Mouse (Mus musculus): ENCODE data around the gene Mdm4. TPM values are rescaled to one million over a fixed set of nuclear protein-coding genes. Genes with fewer than 3 reads are reported as not detected.

Mdm4 gene
- total RNA-seq, 1 experiment, result 136 TPM

DNA sequence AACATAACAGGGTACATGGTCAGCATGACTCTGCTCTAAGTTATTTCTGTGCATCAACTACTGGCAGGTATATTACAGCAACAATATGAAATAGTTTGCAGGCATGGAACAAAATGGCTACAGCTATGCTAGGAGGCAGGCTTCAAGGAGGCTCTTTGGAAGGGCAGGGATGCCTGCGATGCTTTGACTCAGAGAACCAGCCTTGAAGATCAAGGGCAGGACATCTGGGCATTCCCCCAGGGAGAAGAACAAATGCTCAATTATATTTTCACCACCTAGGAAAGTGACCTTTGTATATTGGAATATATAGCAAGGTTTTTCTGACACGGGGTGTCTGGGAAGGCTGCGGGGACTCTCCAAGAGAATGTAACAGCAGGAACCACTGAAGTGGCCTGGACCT lies 68.6 kb downstream of the Mdm4 start:
- Histone ChIP-seq H3K9me3 (ENCODE audit: control insufficient read depth, insufficient read depth, low read depth, low read length) (no peaks in the 10 kb centered on the region), H3K4me1 (ENCODE audit: control insufficient read depth in 2 of 2, insufficient read depth in 2 of 2, low read length in 2 of 2, poor library complexity in 1 of 2) (peaks cover 0 to 2% of the 10 kb centered on the region in 2 experiments; a peak in 1 of 4 replicates), H3K9ac (ENCODE audit: insufficient read depth, low read depth, low read length, poor library complexity, severe bottlenecking) (no peak overlapping the region), H3K27ac (ENCODE audit: insufficient read depth, low read depth, low read length, poor library complexity, severe bottlenecking) (no peak overlapping the region), H3K4me3 (ENCODE audit: insufficient read depth in 1 of 2, low read depth in 1 of 2, low read length in 2 of 2, poor library complexity in 1 of 2, severe bottlenecking in 1 of 2) (no peak overlapping the region), H3K36me3 (ENCODE audit: control insufficient read depth, insufficient read depth, low read length, poor library complexity, severe bottlenecking) (no peaks in the 10 kb centered on the region)
- no peak for DNase-seq (ENCODE audit: low read depth, low spot score)
- in situ Hi-C loops (cut with MboI; ENCODE audit: low sequenced_read_pairs in 2 of 2, unreplicated experiment in 2 of 2), result loop anchor here in 1 of 2 experiments (10.0 kb wide), 1 partner anchor 197 kb away; no protein-coding TSS in a partner anchor
- no peak for TF ChIP-seq HCFC1 (IDR thresholded peaks at IDR 0.05; ENCODE audit: borderline replicate concordance, insufficient read depth, low read length)
- no peak for TF ChIP-seq MAFK (IDR thresholded peaks at IDR 0.05; ENCODE audit: insufficient read depth, low read depth, low read length)
- TF ChIP-seq ZC3H11A (IDR thresholded peaks at IDR 0.05; ENCODE audit: borderline replicate concordance, low read depth, low read length), result no peak
- TF ChIP-seq ZNF384 (IDR thresholded peaks at IDR 0.05; ENCODE audit: low read depth, low read length), result no peak
- TF ChIP-seq CHD2 (IDR thresholded peaks at IDR 0.05; ENCODE audit: low read depth, low read length), result no peak

DNA sequence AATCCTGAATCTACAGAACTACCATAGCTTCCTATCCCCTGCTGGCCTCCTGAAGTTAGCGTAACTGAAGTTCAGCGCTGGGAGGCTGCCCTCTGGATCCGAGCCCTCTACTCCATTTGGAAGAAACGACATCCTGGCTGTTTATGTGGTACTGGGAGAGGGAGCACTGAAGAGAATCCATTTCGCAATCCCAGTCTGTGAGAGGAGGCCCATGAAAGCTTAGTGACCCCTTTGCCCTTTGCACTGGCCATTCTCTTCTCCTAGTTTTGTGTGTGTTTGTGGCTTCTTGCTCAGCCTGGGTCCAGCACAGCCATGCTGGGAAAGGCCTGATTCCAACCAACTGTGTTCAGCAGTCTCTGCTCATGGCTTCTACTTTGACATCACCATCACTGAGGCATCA lies 73.6 kb downstream of the Mdm4 start:
- Histone ChIP-seq H3K36me3 (ENCODE audit: control insufficient read depth, insufficient read depth, low read length, poor library complexity, severe bottlenecking) (no peaks in the 10 kb centered on the region), H3K9ac (ENCODE audit: insufficient read depth, low read depth, low read length, poor library complexity, severe bottlenecking) (no peak overlapping the region), H3K9me3 (ENCODE audit: control insufficient read depth, insufficient read depth, low read depth, low read length) (no peaks in the 10 kb centered on the region), H3K4me1 (ENCODE audit: control insufficient read depth in 2 of 2, insufficient read depth in 2 of 2, low read length in 2 of 2, poor library complexity in 1 of 2) (peaks cover 0 to 2% of the 10 kb centered on the region in 2 experiments; a peak in 1 of 4 replicates), H3K4me3 (ENCODE audit: insufficient read depth in 1 of 2, low read depth in 1 of 2, low read length in 2 of 2, poor library complexity in 1 of 2, severe bottlenecking in 1 of 2) (no peak overlapping the region), H3K27ac (ENCODE audit: insufficient read depth, low read depth, low read length, poor library complexity, severe bottlenecking) (no peak overlapping the region)
- in situ Hi-C loops (cut with MboI; ENCODE audit: low sequenced_read_pairs in 2 of 2, unreplicated experiment in 2 of 2), result no loop called here
- TF ChIP-seq MAFK (IDR thresholded peaks at IDR 0.05; ENCODE audit: insufficient read depth, low read depth, low read length) (no peak), CHD2 (IDR thresholded peaks at IDR 0.05; ENCODE audit: low read depth, low read length) (no peak), ZC3H11A (IDR thresholded peaks at IDR 0.05; ENCODE audit: borderline replicate concordance, low read depth, low read length) (no peak), ZNF384 (IDR thresholded peaks at IDR 0.05; ENCODE audit: low read depth, low read length) (no peak), HCFC1 (IDR thresholded peaks at IDR 0.05; ENCODE audit: borderline replicate concordance, insufficient read depth, low read length) (no peak)
- DNase-seq (ENCODE audit: low read depth, low spot score), result no peak

DNA sequence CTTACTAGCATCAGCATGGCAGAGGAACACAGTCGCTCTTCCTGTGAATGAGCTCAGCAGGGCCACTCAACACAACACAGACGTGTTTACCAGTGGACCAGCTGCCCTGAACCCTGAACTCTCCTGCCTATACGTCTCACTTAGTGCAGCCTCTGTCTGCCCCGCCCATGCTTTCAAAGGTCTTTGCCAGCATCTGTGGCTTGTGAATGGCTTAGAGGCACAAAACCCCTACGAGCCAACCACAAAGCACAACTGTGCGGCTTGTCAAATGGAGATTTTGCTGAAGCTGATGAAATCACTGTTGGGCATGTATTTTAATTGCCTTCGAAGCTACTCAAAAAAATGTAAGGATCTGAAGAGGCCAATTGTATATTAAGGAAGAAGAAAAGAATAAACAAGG lies 82.5 kb downstream of the Mdm4 start:
- Histone ChIP-seq H3K4me1 (ENCODE audit: control insufficient read depth in 2 of 2, insufficient read depth in 2 of 2, low read length in 2 of 2, poor library complexity in 1 of 2) (peaks cover 0 to 5% of the 10 kb centered on the region in 2 experiments; a peak in 1 of 4 replicates), H3K9ac (ENCODE audit: insufficient read depth, low read depth, low read length, poor library complexity, severe bottlenecking) (no peak overlapping the region), H3K4me3 (ENCODE audit: insufficient read depth in 1 of 2, low read depth in 1 of 2, low read length in 2 of 2, poor library complexity in 1 of 2, severe bottlenecking in 1 of 2) (no peak overlapping the region; a peak in 1 of 4 replicates), H3K36me3 (ENCODE audit: control insufficient read depth, insufficient read depth, low read length, poor library complexity, severe bottlenecking) (no peaks in the 10 kb centered on the region), H3K27ac (ENCODE audit: insufficient read depth, low read depth, low read length, poor library complexity, severe bottlenecking) (no peak overlapping the region), H3K9me3 (ENCODE audit: control insufficient read depth, insufficient read depth, low read depth, low read length) (no peaks in the 10 kb centered on the region)
- TF ChIP-seq MAFK (IDR thresholded peaks at IDR 0.05; ENCODE audit: insufficient read depth, low read depth, low read length), result no peak
- TF ChIP-seq HCFC1 (IDR thresholded peaks at IDR 0.05; ENCODE audit: borderline replicate concordance, insufficient read depth, low read length), result no peak
- no peak for TF ChIP-seq ZC3H11A (IDR thresholded peaks at IDR 0.05; ENCODE audit: borderline replicate concordance, low read depth, low read length)
- DNase-seq (ENCODE audit: low read depth, low spot score), result no peak
- in situ Hi-C loops (cut with MboI; ENCODE audit: low sequenced_read_pairs in 2 of 2, unreplicated experiment in 2 of 2), result no loop called here

DNA sequence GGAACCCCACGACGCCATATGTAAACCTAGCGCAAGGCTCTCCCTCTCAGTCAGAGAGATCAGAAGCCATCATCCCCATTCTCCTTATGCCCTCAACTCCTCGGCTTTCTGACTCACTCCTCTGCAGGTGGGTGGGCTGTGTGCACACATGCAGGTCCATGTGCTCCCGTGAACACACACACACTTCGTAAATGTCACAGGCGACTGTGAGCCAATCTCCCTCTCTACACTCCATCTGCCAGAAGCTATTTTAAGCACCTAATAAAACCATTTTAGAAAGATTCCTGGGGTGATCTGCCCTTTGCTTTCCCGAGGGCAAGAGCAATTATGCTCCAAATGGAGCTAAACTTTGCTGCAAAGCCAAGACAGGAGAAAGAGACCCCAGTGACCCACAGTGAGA lies 84.5 kb downstream of the Mdm4 start:
- no peaks in the 10 kb centered on the region for H3K9me3 ChIP-seq (ENCODE audit: control insufficient read depth, insufficient read depth, low read depth, low read length)
- no peak for DNase-seq (ENCODE audit: low read depth, low spot score)
- no peak overlapping the region for H3K9ac ChIP-seq (ENCODE audit: insufficient read depth, low read depth, low read length, poor library complexity, severe bottlenecking)
- peaks cover 0 to 5% of the 10 kb centered on the region in 2 experiments; a peak in 1 of 4 replicates for H3K4me1 ChIP-seq (ENCODE audit: control insufficient read depth in 2 of 2, insufficient read depth in 2 of 2, low read length in 2 of 2, poor library complexity in 1 of 2)
- no peak overlapping the region for H3K4me3 ChIP-seq (ENCODE audit: insufficient read depth in 1 of 2, low read depth in 1 of 2, low read length in 2 of 2, poor library complexity in 1 of 2, severe bottlenecking in 1 of 2)
- H3K36me3 ChIP-seq (ENCODE audit: control insufficient read depth, insufficient read depth, low read length, poor library complexity, severe bottlenecking), result no peaks in the 10 kb centered on the region
- no peak overlapping the region for H3K27ac ChIP-seq (ENCODE audit: insufficient read depth, low read depth, low read length, poor library complexity, severe bottlenecking)
- in situ Hi-C loops (cut with MboI; ENCODE audit: low sequenced_read_pairs in 2 of 2, unreplicated experiment in 2 of 2), result no loop called here
- TF ChIP-seq CHD2 (IDR thresholded peaks at IDR 0.05; ENCODE audit: low read depth, low read length) (no peak), ZC3H11A (IDR thresholded peaks at IDR 0.05; ENCODE audit: borderline replicate concordance, low read depth, low read length) (no peak), MAFK (IDR thresholded peaks at IDR 0.05; ENCODE audit: insufficient read depth, low read depth, low read length) (no peak), ZNF384 (IDR thresholded peaks at IDR 0.05; ENCODE audit: low read depth, low read length) (no peak), HCFC1 (IDR thresholded peaks at IDR 0.05; ENCODE audit: borderline replicate concordance, insufficient read depth, low read length) (no peak)

DNA sequence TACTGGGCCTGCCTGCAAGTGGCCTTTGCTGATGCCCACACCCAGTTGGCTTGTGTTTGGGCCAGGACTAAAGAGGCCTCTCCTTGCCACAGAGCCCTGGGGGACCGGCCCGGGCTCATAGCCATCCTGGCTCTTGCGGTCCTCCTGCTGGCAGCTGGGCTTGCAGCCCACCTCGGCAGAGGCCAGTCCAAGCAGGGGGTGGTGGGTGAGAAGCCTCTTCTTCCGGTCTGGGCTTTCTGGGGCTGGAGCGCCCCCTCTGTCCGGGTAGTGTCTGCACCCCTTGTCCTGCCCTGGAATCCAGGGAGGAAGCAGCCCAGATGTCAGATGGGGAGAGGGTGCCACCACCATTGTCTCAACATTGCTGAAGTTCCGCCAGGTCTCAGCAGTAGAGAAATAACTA lies 91.4 kb downstream of the Mdm4 start:
- Histone ChIP-seq H3K4me1 (ENCODE audit: control insufficient read depth in 2 of 2, insufficient read depth in 2 of 2, low read length in 2 of 2, poor library complexity in 1 of 2) (peaks cover 0 to 4% of the 10 kb centered on the region in 2 experiments; a peak in 1 of 4 replicates), H3K9me3 (ENCODE audit: control insufficient read depth, insufficient read depth, low read depth, low read length) (no peaks in the 10 kb centered on the region), H3K27ac (ENCODE audit: insufficient read depth, low read depth, low read length, poor library complexity, severe bottlenecking) (no peak overlapping the region), H3K36me3 (ENCODE audit: control insufficient read depth, insufficient read depth, low read length, poor library complexity, severe bottlenecking) (no peaks in the 10 kb centered on the region), H3K9ac (ENCODE audit: insufficient read depth, low read depth, low read length, poor library complexity, severe bottlenecking) (no peak overlapping the region), H3K4me3 (ENCODE audit: insufficient read depth in 1 of 2, low read depth in 1 of 2, low read length in 2 of 2, poor library complexity in 1 of 2, severe bottlenecking in 1 of 2) (no peak overlapping the region)
- TF ChIP-seq MAFK (IDR thresholded peaks at IDR 0.05; ENCODE audit: insufficient read depth, low read depth, low read length) (no peak), CHD2 (IDR thresholded peaks at IDR 0.05; ENCODE audit: low read depth, low read length) (no peak), HCFC1 (IDR thresholded peaks at IDR 0.05; ENCODE audit: borderline replicate concordance, insufficient read depth, low read length) (no peak), ZC3H11A (IDR thresholded peaks at IDR 0.05; ENCODE audit: borderline replicate concordance, low read depth, low read length) (no peak), ZNF384 (IDR thresholded peaks at IDR 0.05; ENCODE audit: low read depth, low read length) (no peak)
- in situ Hi-C loops (cut with MboI; ENCODE audit: low sequenced_read_pairs in 2 of 2, unreplicated experiment in 2 of 2), result no loop called here
- DNase-seq (ENCODE audit: low read depth, low spot score), result no peak

All from ES-E14 (cell line).